Mouse (Mus musculus) T-helper 17 cell (primary cell): ENCODE results near the gene Eml4.

Experiments
- in situ Hi-C, 2 experiments: fragments of 300-600 bp; cut with MboI, MseI; formaldehyde crosslinking; loops; 1 replicate in 1 of 2; 2 replicates in 1 of 2; pipeline ENCODE4 v1.15.1; 2025; ENCODE audit warnings: high pct_unique_total_duplicates in 2 of 2

Gene Eml4

GRCm38 (mm10) chr17:83350379-83351091 lies at the start of gene Eml4:
Gene Eml4 (plus strand): TSS chr17:83350931.
- in situ Hi-C loops, result no loop called here

- in situ Hi-C loops, result loop anchor here in 1 of 2 experiments (25.0 kb wide), 1 partner anchor 1436 kb away; no protein-coding TSS in a partner anchor
These were observed 49.3 kb upstream of the Eml4 start for GRCm38 (mm10) chr17:83301433-83301832.

- in situ Hi-C loops, result loop anchor here in 1 of 2 experiments (25.0 kb wide), 1 partner anchor 1433 kb away; no protein-coding TSS in a partner anchor
These were observed 46.5 kb upstream of the Eml4 start for GRCm38 (mm10) chr17:83304089-83304822.

- in situ Hi-C loops, result loop anchor here in 1 of 2 experiments (25.0 kb wide), 1 partner anchor 1430 kb away; no protein-coding TSS in a partner anchor
These were observed 43.6 kb upstream of the Eml4 start for GRCm38 (mm10) chr17:83306964-83307640.

DNA sequence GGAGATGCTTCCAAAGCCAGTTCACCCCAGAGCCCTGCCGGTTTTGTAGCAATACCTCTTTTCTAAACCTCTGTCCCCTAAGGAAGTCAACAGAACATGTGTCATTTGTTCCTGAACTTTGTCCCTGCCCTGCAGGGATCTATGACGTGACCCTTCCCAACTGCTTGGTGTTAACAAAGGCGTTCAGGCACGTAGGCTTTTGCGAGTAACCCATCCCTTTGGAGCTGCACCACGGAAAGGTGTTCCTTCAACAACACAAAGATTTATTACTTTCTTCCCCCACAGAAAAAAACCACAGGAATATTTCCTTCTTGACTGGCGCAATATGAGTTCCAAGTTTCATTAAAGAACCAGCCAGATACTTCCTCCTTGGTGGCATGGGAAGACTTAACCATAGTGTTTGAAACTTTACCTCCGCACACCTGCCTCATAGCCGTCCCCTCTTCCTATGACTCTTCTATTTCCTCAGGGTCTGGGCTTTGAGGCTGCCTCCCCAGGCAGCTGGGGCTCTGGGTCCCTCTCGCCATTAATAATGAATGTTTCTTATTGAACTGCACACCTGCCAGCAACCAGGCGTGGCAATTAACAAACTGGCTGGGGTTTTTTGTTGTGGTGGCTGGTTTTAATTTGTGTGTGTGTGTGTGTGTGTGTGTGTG lies 43.0 kb upstream of the Eml4 start:
- in situ Hi-C loops, result loop anchor here in 1 of 2 experiments (25.0 kb wide), 1 partner anchor 1430 kb away; no protein-coding TSS in a partner anchor

- in situ Hi-C loops, result loop anchor here in 1 of 2 experiments (25.0 kb wide), 1 partner anchor 1429 kb away; no protein-coding TSS in a partner anchor
These were observed 42.3 kb upstream of the Eml4 start for GRCm38 (mm10) chr17:83308451-83308850.

- in situ Hi-C loops, result loop anchor here in 1 of 2 experiments (25.0 kb wide), 1 partner anchor 1428 kb away; no protein-coding TSS in a partner anchor
These were observed 41.5 kb upstream of the Eml4 start for GRCm38 (mm10) chr17:83309243-83309642.

GRCm38 (mm10) chr17:83311806-83312205 lies 38.9 kb upstream of the Eml4 start:
- in situ Hi-C loops, result loop anchor here in 1 of 2 experiments (25.0 kb wide), 1 partner anchor 1425 kb away; no protein-coding TSS in a partner anchor

- in situ Hi-C loops, result loop anchor here in 1 of 2 experiments (25.0 kb wide), 1 partner anchor 1425 kb away; no protein-coding TSS in a partner anchor
These were observed 38.4 kb upstream of the Eml4 start for GRCm38 (mm10) chr17:83312244-83312918.

- in situ Hi-C loops, result loop anchor here in 1 of 2 experiments (25.0 kb wide), 1 partner anchor 1424 kb away; no protein-coding TSS in a partner anchor
These were observed 37.6 kb upstream of the Eml4 start for GRCm38 (mm10) chr17:83313046-83313689.

DNA sequence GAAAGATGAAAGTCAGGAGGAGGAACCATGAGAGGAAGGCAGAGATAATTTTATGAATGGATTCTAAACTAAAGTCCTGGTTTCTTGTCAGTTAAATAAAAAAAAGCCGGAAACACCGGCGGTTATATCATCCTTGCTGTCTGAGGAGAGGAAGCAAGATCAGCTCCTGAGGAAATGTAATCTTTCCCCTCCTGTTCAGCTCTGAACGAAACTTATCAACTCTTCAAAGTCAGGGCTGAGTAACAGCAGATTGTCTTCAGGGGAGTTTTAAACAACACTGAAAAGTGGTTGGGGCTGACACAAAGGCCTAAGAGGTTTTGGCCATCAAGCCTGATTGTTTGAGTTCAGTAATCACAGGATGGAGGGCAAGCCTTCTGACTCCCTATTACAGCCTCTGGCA lies 35.3 kb upstream of the Eml4 start:
- in situ Hi-C loops, result loop anchor here (5.0 to 25.0 kb wide), 2 partner anchors 43 to 1422 kb away; no protein-coding TSS in a partner anchor

GRCm38 (mm10) chr17:83322621-83323335 lies 28.0 kb upstream of the Eml4 start:
- in situ Hi-C loops, result loop anchor here in 1 of 2 experiments (25.0 kb wide), 1 partner anchor 1415 kb away; no protein-coding TSS in a partner anchor

- in situ Hi-C loops, result loop anchor here in 1 of 2 experiments (25.0 kb wide), 1 partner anchor 1414 kb away; no protein-coding TSS in a partner anchor
These were observed 27.1 kb upstream of the Eml4 start for GRCm38 (mm10) chr17:83323410-83324268.

DNA sequence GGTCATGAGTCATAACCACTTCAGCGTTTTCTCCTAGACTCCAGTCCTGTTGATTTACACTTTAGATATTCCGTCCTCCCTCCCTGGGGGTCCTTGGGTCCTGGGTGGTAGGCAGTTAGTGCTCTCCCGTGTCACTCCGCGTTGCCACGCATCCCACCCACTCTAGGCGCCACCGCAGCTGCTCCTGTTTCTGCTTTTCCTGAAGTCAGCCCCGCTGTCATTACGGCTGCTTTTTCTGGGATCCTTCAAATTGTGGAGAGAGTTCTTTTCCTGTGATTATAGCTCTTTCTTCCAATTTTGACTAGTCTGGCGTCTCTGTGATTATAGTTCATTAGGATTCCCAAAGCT lies 26.5 kb upstream of the Eml4 start:
- in situ Hi-C loops, result loop anchor here in 1 of 2 experiments (25.0 kb wide), 1 partner anchor 1413 kb away; no protein-coding TSS in a partner anchor

DNA sequence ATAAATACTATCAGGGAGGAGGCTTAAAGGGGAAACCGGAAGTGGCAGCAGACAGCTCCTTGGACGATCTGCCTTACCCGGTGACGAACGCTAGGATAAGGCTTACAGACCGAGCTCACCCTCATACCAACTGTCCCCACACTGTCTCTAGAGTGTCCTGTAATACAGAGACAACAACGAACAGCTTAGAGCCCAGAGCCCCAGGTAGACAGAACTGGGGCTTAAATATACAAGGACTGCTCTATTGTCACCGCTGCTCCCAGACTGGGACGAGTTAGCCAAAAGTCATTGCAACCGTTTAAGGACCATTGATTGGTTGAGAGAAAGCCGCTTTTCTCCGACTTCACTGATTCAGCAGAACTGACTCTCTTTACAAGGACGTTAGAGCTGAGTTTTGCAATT lies 15.5 kb upstream of the Eml4 start:
- in situ Hi-C loops, result no loop called here

GRCm38 (mm10) chr17:83337051-83337898 lies 13.5 kb upstream of the Eml4 start:
- in situ Hi-C loops, result no loop called here
